Mouse (Mus musculus): ENCODE measurements around the gene Emc9.

Emc9 gene

GRCm38 (mm10) chr14:55584702-55585565 is at the start of gene Emc9:
Gene Emc9 (minus strand): TSS chr14:55585302.
- DNase-seq (ENCODE audit: low spot score in 2 of 2): peak; percentile 69 to 71

DNA sequence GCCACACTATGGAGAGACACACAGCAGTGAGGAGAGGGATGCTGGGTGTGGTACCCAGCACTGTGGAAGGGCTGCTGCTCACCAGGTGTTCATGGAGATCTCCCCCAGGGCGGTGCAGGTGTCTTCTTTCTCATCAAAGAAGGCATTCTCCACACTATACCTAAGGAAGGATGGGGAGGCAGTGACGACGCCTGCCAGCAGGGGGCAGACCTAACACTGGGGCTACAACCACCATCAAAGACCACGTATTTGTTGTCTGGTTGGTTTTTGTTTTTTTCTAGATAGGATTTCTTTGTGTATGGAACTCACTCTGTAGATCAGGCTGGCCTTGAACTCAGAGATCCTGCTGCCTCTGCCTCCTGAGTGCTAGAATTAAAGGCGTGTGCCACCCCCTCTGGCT is 44.2 kb upstream of the Emc9 start:
- DNase-seq (ENCODE audit: low spot score in 2 of 2): peak; percentile 51 to 72

GRCm38 (mm10) chr14:55628077-55628827 is 43.1 kb upstream of the Emc9 start:
- no peak for DNase-seq (ENCODE audit: low spot score in 2 of 2)

DNA sequence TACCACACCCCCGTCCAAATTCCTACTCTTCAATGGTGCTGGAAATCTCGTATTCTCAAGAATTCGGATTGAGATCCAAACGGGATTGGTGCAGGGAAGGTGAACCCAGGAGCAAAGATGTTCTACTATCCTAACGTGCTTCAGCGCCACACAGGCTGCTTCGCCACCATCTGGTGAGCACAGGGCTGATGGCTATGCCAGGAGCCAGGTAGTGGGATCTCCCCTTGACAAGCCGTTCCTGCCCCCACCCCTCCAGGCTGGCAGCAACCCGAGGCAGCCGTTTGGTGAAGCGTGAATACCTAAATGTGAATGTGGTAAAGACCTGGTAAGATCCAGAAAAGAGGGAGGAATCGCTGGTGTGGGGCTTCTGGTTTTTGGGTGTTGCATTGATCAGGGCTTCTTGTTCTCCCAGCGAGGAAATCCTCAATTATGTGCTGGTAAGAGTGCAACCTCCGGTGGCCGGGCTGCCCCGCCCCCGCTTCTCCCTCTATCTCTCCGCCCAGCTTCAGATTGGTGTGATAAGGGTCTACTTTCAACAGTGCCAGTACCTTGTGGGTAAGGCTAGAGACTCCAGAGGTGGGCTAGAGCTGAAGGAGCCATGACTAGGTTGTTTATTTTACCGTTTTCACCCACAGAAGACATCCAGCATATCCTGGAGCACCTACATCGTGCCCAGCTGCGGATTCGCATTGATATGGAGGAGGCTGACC is 33.5 kb upstream of the Emc9 start:
- DNase-seq (ENCODE audit: low spot score in 2 of 2): no peak

DNA sequence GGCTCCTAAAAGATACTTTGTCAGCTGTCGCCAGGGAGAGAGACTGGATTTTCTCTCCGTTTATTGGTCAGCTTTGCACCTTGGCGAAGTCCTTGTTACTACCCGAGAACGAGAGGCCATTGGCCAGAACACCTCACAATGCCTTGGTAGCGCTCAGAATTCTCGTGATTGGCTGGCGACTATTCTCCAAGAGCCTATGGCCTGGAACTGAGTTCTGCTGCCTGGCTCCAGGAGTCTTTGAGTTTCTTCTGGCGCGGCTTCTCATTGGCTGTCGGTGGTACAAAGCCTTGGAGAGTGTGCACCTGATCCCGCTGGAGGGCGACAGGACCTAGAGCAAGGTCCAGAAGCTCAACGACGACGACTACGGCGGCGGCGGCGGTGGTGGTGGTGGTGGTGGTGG is 32.7 kb upstream of the Emc9 start, which contains the start of gene Rec8:
Gene Rec8, plus strand, starts transcription at position 216 of the 400 bp plus-strand sequence.
- no peak for DNase-seq (ENCODE audit: low spot score in 2 of 2)

DNA sequence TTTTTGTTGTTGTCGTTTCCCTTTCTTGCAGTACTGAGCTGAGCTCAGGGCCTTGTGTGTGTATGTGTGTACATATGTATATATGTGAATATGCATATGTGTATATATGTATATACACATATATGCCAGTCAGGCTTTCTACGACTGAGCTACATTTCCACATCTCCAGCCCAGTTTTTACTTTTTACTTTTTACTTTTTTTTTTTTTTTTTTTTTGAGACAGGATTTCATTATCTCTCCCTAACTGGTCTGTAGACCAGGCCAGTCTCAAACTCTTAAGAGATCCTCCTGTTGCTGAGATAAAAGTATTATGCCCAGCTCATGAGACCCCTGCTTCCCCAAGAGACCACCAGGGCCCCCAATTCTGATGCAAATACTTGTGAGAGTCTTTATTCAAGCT is 31.7 kb upstream of the Emc9 start:
- no peak for DNase-seq (ENCODE audit: low spot score in 2 of 2)

- no peak for DNase-seq (ENCODE audit: low spot score in 2 of 2)
Measured at GRCm38 (mm10) chr14:55615876-55616275, 30.8 kb upstream of the Emc9 start.

GRCm38 (mm10) chr14:55614565-55615178 is 29.6 kb upstream of the Emc9 start:
- no peak for DNase-seq (ENCODE audit: low spot score in 2 of 2)

GRCm38 (mm10) chr14:55613346-55613745 is 28.2 kb upstream of the Emc9 start:
- DNase-seq (ENCODE audit: low spot score in 2 of 2): no peak

- DNase-seq (ENCODE audit: low spot score in 2 of 2): no peak
Measured at GRCm38 (mm10) chr14:55608339-55608738, 23.2 kb upstream of the Emc9 start.

GRCm38 (mm10) chr14:55605743-55606459 is 20.8 kb upstream of the Emc9 start:
- DNase-seq (ENCODE audit: low spot score in 2 of 2): no peak

GRCm38 (mm10) chr14:55604823-55605222 is 19.7 kb upstream of the Emc9 start:
- no peak for DNase-seq (ENCODE audit: low spot score in 2 of 2)

DNA sequence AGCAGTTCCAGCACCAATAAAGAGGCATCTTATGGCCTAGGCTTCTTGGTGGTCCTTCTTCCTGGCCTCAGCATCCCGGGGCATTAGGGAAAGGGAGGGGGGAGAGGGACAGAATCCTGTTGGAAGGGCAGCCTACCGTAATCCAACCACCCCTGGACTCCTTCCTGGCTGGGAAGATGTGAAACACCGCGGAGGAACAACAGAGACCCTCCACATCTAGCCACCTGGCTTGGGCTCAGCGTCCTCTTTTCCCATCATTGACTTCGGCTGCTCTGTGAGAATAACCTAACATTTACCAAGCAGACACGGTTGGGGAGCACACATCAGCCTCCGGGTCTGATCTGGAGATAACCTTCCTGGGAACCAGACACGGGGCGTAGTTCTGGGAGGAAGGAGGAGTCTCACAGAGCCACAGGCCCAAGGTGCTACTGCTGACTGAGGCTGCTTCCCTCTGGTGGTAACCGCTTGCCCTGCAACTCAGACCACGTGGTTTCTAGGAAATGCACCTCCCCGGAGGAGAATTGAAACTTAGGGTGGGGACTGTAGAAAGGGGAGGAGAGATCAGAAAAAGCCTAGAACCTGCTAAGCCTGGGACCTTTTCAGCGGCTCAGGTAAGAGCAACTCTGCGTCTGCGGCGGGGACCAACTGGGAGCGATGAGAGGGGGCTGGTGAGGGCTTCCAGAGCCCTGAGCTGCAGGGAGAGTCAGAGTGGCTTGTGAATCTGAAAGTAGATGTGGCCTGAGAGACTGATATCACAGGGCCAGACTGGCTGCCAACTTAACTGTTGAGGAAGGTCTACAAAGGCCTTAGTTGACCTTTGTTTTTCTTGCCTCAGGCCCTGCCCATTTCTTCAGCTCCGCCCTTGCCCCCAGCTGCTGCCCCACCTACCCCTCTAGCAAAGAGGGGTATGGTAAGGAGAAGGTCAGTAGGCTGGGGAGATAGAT is 18.8 kb upstream of the Emc9 start:
- peak; percentile 91 to 92 for DNase-seq (ENCODE audit: low spot score in 2 of 2)

DNA sequence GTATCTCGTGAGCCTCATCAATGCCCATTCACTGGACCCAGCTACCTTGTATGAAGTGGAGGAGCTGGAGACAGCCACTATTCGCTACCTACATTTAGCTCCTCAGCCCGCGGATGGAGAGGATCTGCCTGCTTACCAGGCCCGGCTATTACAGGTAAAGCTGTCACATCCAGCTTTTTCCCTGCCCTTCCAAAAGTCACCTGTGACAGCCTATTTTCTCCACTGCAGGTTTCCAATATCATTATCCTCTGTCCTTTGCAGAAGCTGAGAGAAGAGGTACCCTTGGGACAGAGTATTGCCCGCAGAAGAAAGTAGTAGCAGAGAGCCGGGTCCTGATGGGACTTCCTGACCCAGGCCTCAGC is 18.1 kb upstream of the Emc9 start, which contains the start of gene Irf9:
Gene Irf9, plus strand, starts transcription at position 301 of the 362 bp plus-strand sequence.
- DNase-seq (ENCODE audit: low spot score in 2 of 2): no peak

DNA sequence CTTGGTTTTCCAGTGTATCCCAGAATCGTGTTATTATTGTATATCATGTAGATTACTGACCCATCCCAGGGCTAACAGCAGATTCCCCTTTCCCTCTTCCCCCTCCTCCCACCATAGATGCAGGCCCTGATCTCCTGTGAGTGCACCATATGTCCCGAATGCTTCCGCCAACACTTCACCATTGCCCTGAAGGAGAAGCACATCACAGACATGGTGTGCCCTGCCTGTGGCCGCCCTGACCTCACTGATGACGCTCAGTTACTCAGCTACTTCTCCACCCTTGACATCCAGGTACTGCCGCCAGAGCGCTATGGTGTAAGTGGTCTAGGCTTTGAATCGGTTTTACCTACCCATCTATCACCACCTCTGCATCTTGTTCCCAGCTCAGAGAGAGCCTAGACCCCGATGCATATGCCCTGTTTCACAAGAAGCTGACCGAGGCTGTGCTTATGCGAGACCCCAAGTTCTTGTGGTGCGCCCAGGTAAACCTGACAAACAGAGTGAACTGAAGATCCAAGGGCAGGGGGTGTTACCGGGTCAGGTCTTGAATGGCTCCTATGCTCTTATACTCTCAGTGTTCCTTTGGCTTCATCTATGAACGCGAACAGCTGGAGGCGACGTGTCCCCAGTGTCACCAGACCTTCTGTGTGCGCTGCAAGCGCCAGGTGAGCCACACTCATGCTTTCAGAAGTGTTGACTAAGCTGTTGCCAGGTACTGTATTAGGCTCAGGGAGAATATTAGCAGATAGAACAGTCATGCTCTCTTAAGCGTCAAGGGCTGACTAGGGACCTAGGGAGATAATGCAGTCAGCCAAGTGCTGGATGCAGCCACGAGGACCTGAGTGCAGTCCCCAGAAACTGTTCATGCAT is 13.7 kb upstream of the Emc9 start:
- no peak for DNase-seq (ENCODE audit: low spot score in 2 of 2)

DNA sequence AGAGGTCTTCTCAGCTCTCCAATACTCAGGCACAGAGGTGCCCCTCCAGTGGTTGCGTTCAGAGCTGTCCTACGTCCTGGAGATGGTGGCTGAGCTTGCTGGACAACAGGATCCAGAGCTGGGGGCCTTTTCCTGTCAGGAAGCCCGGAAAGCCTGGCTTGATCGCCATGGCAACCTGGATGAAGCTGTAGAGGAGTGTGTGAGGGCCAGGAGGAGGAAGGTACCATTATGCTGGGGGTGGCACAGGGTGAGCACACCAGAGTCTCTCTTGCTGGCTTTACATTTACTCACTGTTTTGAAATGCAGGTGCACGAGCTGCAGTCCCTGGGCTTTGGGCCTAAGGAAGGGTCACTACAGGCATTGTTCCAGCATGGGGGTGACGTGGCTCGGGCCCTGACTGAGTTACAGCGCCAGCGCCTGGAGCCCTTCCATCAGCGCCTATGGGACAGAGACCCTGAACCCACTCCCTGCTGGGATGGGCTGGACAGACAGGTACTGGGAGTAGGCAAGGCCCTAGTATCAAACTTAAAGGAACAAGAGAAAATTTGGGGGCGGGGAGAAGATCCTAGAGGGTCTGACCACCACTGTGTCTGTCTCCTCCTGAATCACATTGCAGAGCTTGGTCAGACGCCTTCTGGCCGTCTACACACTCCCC is 11.1 kb upstream of the Emc9 start:
- no peak for DNase-seq (ENCODE audit: low spot score in 2 of 2)

DNA sequence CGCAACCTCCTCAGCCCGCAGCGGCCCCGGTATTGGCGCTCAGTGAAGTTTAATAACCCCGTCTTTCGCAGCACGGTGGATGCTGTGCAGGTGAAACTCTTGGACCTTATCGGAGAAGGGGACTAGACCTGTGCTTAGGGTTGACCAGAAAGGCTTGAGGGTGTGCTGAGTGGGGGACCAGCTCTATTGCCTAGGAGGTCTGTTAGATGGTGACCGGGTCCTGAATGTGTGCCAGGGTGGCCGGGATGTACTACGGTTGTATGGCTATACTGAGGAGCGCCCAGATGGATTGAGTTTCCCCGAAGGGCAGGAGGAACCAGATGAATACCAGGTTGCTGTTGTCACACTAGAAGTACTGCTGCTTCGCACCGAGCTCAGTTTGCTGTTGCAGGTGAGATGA is 7.1 kb upstream of the Emc9 start:
- no peak for DNase-seq (ENCODE audit: low spot score in 2 of 2)

DNA sequence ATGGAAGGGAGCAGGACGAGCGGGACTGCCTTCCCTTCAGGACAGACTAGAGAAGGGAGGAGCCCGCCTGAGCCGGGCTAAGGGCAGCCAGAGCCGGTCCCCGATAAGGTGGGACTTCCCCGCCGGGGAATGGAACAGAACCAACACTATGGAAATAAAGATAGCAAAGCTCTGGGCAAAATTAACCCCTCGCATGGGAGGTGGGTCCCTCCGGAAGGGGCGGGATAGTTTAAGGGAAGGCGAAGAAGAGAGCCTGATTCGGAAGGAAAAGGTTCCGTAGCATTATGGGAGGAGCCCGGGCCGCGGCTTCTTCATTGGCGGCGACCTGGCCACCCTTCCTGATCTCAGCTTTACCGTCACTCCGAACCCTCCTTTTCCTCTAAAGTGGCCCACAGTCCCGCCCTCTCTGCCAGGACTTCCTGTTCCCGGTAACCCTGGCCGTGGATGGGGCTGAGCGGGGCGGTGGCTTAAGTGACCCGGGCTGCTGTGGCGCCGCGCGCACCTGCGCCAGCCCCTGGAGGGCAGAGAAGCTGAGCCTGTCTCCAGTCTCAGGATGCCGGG is 6.3 kb upstream of the Emc9 start, which contains the start of gene Rnf31:
Gene Rnf31, plus strand, starts transcription at position 378 of the 561 bp plus-strand sequence.
- peak; percentile 82 for DNase-seq (ENCODE audit: low spot score in 2 of 2)

All from spleen, postnatal 14 days (tissue).